Mouse (Mus musculus) fibroblast of lung, adult 2 months (primary cell): ENCODE results near the gene Pask.

Source experiments
- DNase-seq: peaks from one replicate; pipeline ENCODE4 v3.0.0-alpha.2; 2011; ENCODE audit warnings: low read depth

Gene Pask

DNA sequence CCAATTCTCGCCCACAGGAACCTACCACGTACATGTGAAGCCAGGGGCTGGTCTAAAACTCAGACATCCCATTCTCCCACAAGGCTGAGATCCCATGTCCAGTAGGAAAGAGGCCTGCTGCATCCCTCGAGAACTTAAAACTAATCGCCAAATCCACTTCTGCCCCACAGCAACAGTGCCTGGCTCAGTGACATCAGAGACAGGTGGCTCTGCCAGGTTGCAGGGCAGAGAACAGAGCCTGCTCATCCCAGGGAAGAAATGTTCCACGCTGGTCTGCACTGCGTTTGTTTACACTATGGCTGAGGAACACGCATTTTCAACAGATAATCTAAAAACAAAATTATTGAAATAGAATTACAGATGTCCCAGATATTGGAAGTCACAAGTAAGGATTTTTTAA, 66.2 kb downstream of the Pask start:
- no peak for DNase-seq

DNA sequence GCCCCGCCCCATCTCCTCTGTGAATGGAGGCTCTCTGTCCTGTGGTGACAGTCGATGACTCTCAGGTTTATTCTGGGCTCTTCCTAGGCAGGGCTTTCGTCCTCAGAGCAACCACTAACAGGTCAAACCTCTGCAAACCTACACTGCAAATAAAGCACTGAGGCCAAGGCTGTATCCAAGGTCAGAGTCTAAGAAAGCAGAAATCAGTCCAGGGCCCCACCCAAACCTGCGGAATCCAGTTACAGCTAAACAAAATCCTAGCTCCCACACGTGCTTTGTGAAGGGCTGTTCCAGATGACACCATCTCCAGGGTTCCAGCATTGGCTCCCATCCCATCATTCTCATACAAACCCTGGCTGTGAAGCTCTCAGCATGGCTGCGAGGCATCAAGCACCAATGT, 67.7 kb downstream of the Pask start:
- no peak for DNase-seq

DNA sequence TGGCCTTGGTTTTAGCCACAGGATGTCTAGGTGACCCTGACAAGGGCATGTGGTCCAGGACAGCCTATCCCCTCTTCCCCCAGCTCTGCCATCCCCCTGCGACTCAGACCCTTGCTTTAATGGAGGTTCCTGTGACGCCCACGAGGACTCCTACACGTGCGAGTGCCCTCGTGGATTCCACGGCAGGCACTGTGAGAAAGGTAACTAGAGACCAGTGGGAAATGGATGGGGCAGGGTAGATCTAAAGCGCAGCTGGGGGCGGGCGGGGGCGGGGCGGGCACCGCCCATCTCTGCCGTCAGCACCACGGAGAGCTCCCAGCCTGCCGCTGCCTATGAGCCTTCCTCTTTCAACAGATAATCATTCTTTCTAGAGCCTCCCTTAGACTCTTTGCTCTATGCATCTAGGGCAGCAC, 70.9 kb downstream of the Pask start:
- no peak for DNase-seq

DNA sequence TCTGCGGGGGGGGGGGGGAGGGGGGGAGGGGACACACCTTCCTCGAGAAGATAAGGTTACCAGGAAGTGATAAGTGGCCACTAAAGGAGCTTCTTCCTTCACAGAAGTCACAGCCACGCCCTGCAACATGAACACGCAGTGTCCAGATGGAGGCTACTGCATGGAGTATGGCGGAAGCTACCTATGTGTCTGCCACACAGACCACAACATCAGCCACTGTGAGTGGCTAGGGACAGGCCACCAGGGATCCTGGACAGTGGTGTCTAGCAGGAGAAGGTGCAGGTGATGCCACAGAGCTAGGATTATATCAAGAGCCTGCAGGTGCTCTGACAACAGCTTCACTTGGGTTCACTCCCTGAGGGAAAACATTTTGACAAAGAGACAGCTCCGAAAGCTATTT, 71.5 kb downstream of the Pask start:
- no peak for DNase-seq

DNA sequence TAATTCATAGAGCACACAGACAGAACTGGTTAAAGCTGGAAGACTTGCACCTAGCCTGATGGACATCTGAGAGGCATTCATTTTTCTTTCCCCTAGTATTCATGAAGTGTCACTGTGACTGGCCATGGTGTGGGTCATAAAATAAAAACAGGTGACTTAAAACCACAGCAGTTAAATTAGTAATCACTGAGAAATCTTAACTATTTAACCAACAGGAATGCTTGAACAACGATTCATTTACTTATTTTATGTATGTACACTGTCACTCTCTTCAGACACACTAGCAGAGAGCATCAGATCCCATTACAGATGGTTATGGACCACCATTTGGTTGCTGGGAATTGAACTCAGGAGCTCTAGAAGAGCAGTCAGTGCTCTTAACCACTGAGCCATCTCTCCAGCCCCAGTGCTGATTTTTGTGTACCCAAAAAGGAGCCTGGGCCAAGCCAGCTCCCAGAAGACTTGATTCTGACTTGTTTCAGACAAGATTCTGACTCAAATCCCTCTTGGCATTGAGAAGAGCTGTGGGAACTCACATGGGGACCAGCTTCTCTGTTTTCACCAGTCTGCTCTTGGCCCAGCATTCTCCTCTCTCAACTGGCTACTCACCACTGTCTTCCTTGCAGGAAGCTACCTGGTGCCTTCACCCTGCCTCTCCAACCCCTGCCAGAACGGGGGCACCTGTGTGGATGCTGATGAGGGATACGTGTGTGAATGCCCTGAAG, 72.6 kb downstream of the Pask start:
- no peak for DNase-seq

DNA sequence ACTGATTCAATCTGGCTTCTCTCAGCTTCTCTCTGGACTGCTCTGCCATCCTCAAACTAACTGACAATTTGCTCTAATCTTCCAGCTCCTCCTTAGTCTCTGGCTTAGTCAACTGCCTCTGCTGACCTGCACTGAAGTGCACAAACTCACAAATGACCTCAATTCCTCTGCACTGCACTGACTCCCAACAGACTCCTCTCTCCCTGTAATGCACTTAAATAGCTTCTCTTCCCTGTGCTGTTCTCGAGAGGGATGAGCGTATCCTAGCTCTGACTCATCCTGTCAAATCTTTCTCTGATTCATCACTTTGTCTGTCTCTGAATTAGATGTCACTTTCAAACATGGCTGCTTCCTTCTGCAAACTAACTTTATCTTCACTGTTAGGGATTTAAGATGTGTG, 75.0 kb downstream of the Pask start:
- DNase-seq = no peak

DNA sequence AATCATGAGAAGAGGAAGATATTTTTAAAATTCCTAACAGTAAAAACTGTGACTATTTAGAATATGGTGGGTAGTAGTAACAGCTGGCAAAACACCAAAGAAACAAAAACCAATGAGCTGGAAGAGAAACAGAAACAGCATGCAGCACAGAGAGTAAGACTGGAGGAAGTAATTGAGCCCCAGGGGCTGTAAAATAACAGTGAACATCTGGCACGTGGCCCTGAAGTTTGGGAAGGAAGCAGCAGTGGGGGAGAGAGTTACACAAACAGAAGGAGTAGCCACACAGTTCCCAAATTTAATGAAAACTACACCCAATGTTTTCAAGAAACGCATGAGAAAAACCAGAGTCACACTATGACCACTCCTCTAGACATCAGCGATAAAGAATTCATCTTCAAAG, 76.1 kb downstream of the Pask start:
- DNase-seq = no peak
